Mouse (Mus musculus): ENCODE measurements at regions not wholly inside any gene's neighbourhood (a gene's known extent, or its start where the extent isn't known, plus 50 kb on each side); places are given as distances from the start of the nearest gene placed in this dataset.

GRCm38 (mm10) chr13:72691783-72692729, 63.4 kb downstream of the Irx2 start:
- no peak overlapping the region for H3K4me2 ChIP-seq (replicated peaks)
- no peak overlapping the region for H3K27ac ChIP-seq
- H3K9ac ChIP-seq = no peak overlapping the region
- no peaks in the 10 kb centered on the region for H3K4me1 ChIP-seq (replicated peaks)
- 67% methylated on average over 11 of the region's 13 CpGs for WGBS
- no peak overlapping the region for H3K4me3 ChIP-seq (replicated peaks)
- H3K27me3 ChIP-seq (replicated peaks) = no peaks in the 10 kb centered on the region
- ATAC-seq = no peak
- no peaks in the 10 kb centered on the region for H3K36me3 ChIP-seq
- H3K9me3 ChIP-seq = no peaks in the 10 kb centered on the region

GRCm38 (mm10) chr13:72707469-72707868, 78.8 kb downstream of the Irx2 start:
- no peaks in the 10 kb centered on the region for H3K4me1 ChIP-seq (replicated peaks)
- H3K9ac ChIP-seq = no peak overlapping the region
- no peaks in the 10 kb centered on the region for H3K27me3 ChIP-seq (replicated peaks)
- H3K36me3 ChIP-seq = no peaks in the 10 kb centered on the region
- H3K4me2 ChIP-seq (replicated peaks) = no peak overlapping the region
- no peak overlapping the region for H3K27ac ChIP-seq
- WGBS = 64% methylated on average over 3 of the region's 3 CpGs
- H3K9me3 ChIP-seq = no peaks in the 10 kb centered on the region
- no peak for ATAC-seq
- H3K4me3 ChIP-seq (replicated peaks) = no peak overlapping the region

GRCm38 (mm10) chr13:72708728-72709127, 80.1 kb downstream of the Irx2 start:
- no peaks in the 10 kb centered on the region for H3K4me1 ChIP-seq (replicated peaks)
- no peaks in the 10 kb centered on the region for H3K36me3 ChIP-seq
- no peak overlapping the region for H3K9ac ChIP-seq
- no peak overlapping the region for H3K4me3 ChIP-seq (replicated peaks)
- no peaks in the 10 kb centered on the region for H3K27me3 ChIP-seq (replicated peaks)
- H3K9me3 ChIP-seq = no peaks in the 10 kb centered on the region
- no peak for ATAC-seq
- 39% methylated on average over 2 of the region's 2 CpGs for WGBS
- no peak overlapping the region for H3K27ac ChIP-seq
- no peak overlapping the region for H3K4me2 ChIP-seq (replicated peaks)

- H3K27ac ChIP-seq = no peak overlapping the region
- H3K9ac ChIP-seq = no peak overlapping the region
- WGBS = 68% methylated on average over 5 of the region's 5 CpGs
- no peaks in the 10 kb centered on the region for H3K4me1 ChIP-seq (replicated peaks)
- no peaks in the 10 kb centered on the region for H3K9me3 ChIP-seq
- no peak overlapping the region for H3K4me3 ChIP-seq (replicated peaks)
- no peaks in the 10 kb centered on the region for H3K27me3 ChIP-seq (replicated peaks)
- H3K36me3 ChIP-seq = no peaks in the 10 kb centered on the region
- H3K4me2 ChIP-seq (replicated peaks) = no peak overlapping the region
- no peak for ATAC-seq
Measured at GRCm38 (mm10) chr13:72710051-72710450, 81.4 kb downstream of the Irx2 start.

- no peak for ATAC-seq
- WGBS = 31% methylated on average over 8 of the region's 8 CpGs
- Histone ChIP-seq H3K4me3 (replicated peaks) (no peak overlapping the region), H3K27me3 (replicated peaks) (no peaks in the 10 kb centered on the region), H3K36me3 (no peaks in the 10 kb centered on the region), H3K27ac (no peak overlapping the region), H3K9me3 (no peaks in the 10 kb centered on the region), H3K9ac (no peak overlapping the region), H3K4me2 (replicated peaks) (no peak overlapping the region), H3K4me1 (replicated peaks) (no peaks in the 10 kb centered on the region)
Measured at GRCm38 (mm10) chr13:72711136-72711535, 82.5 kb downstream of the Irx2 start.

GRCm38 (mm10) chr13:72711842-72712330, 83.3 kb downstream of the Irx2 start:
- Histone ChIP-seq H3K4me1 (replicated peaks) (no peaks in the 10 kb centered on the region), H3K4me3 (replicated peaks) (no peak overlapping the region), H3K4me2 (replicated peaks) (no peak overlapping the region), H3K36me3 (no peaks in the 10 kb centered on the region), H3K27ac (no peak overlapping the region), H3K27me3 (replicated peaks) (no peaks in the 10 kb centered on the region), H3K9me3 (no peaks in the 10 kb centered on the region), H3K9ac (no peak overlapping the region)
- ATAC-seq = no peak
- WGBS = 47% methylated on average over 4 of the region's 4 CpGs

GRCm38 (mm10) chr13:72714793-72715192, 86.2 kb downstream of the Irx2 start:
- H3K27me3 ChIP-seq (replicated peaks) = no peaks in the 10 kb centered on the region
- H3K36me3 ChIP-seq = no peaks in the 10 kb centered on the region
- ATAC-seq = no peak
- no peaks in the 10 kb centered on the region for H3K9me3 ChIP-seq
- 60% methylated on average over 7 of the region's 7 CpGs for WGBS
- H3K4me3 ChIP-seq (replicated peaks) = no peak overlapping the region
- H3K4me2 ChIP-seq (replicated peaks) = no peak overlapping the region
- H3K4me1 ChIP-seq (replicated peaks) = no peaks in the 10 kb centered on the region
- no peak overlapping the region for H3K9ac ChIP-seq
- no peak overlapping the region for H3K27ac ChIP-seq

- Histone ChIP-seq H3K27me3 (replicated peaks) (no peaks in the 10 kb centered on the region), H3K4me1 (replicated peaks) (no peaks in the 10 kb centered on the region), H3K36me3 (no peaks in the 10 kb centered on the region), H3K4me3 (replicated peaks) (no peak overlapping the region), H3K27ac (no peak overlapping the region), H3K9me3 (no peaks in the 10 kb centered on the region), H3K9ac (no peak overlapping the region), H3K4me2 (replicated peaks) (no peak overlapping the region)
- WGBS = 56% methylated on average over 6 of the region's 6 CpGs
- no peak for ATAC-seq
Measured at GRCm38 (mm10) chr13:72715959-72716680, 87.5 kb downstream of the Irx2 start.

- H3K9ac ChIP-seq = no peak overlapping the region
- ATAC-seq = no peak
- no peaks in the 10 kb centered on the region for H3K4me1 ChIP-seq (replicated peaks)
- no peak overlapping the region for H3K4me2 ChIP-seq (replicated peaks)
- no peak overlapping the region for H3K27ac ChIP-seq
- no peak overlapping the region for H3K4me3 ChIP-seq (replicated peaks)
- no peaks in the 10 kb centered on the region for H3K27me3 ChIP-seq (replicated peaks)
- no peaks in the 10 kb centered on the region for H3K36me3 ChIP-seq
- H3K9me3 ChIP-seq = no peaks in the 10 kb centered on the region
- 39% methylated on average over 9 of the region's 9 CpGs for WGBS
Measured at GRCm38 (mm10) chr13:72727126-72727525, 98.5 kb downstream of the Irx2 start.

GRCm38 (mm10) chr13:72735916-72736315, 107.3 kb downstream of the Irx2 start:
- Histone ChIP-seq H3K4me1 (replicated peaks) (no peaks in the 10 kb centered on the region), H3K27ac (no peak overlapping the region), H3K9me3 (no peaks in the 10 kb centered on the region), H3K4me3 (replicated peaks) (no peak overlapping the region), H3K4me2 (replicated peaks) (no peak overlapping the region), H3K9ac (no peak overlapping the region), H3K27me3 (replicated peaks) (no peaks in the 10 kb centered on the region), H3K36me3 (no peaks in the 10 kb centered on the region)
- WGBS = 54% methylated on average over 8 of the region's 8 CpGs
- ATAC-seq = no peak

- Histone ChIP-seq H3K9ac (no peak overlapping the region), H3K4me3 (replicated peaks) (no peak overlapping the region), H3K27ac (no peak overlapping the region), H3K36me3 (no peaks in the 10 kb centered on the region), H3K4me2 (replicated peaks) (no peak overlapping the region), H3K27me3 (replicated peaks) (no peaks in the 10 kb centered on the region), H3K9me3 (no peaks in the 10 kb centered on the region), H3K4me1 (replicated peaks) (no peaks in the 10 kb centered on the region)
- WGBS = 63% methylated on average over 8 of the region's 8 CpGs
- ATAC-seq = no peak
Measured at GRCm38 (mm10) chr13:72736992-72737391, 108.4 kb downstream of the Irx2 start.

- H3K9ac ChIP-seq = no peak overlapping the region
- no peaks in the 10 kb centered on the region for H3K4me1 ChIP-seq (replicated peaks)
- H3K27me3 ChIP-seq (replicated peaks) = no peaks in the 10 kb centered on the region
- no peaks in the 10 kb centered on the region for H3K36me3 ChIP-seq
- H3K4me3 ChIP-seq (replicated peaks) = no peak overlapping the region
- no peak overlapping the region for H3K27ac ChIP-seq
- H3K9me3 ChIP-seq = no peaks in the 10 kb centered on the region
- H3K4me2 ChIP-seq (replicated peaks) = no peak overlapping the region
- ATAC-seq = no peak
- WGBS = 83% methylated on average over 3 of the region's 3 CpGs
Measured at GRCm38 (mm10) chr13:72747187-72747586, 118.6 kb downstream of the Irx2 start.

Data from intestine, embryonic 15.5 days (tissue).